Comparison of ENCODE assay signal across 9 mouse cellular contexts in the genomic region with DNA sequence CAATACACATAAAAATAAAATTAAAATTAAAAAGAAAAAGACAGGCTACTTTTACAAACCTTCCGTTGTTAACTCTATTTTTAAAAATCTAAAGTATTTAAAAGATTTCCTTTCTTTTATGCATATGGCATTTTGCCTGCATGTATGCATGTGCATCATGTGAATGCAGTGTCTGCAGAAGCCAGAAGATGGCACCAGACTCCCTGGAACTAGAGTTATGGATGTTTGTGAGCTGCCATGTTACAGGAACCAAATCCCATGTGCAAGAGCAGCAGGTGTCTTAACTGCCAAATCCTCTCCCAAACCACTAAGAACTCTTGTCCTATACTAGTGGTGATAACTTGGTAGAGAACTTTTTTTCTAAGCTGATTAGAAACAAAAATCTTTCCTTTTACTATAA.
A peak's percentile ranks its signal among the peaks of the same experiment; 100 is the strongest.
DNase-seq lines count a peak whose midpoint lies in the region; ATAC-seq and TF ChIP-seq lines count a peak whose summit lies in the region.
"Had no signal": no experiment of that assay in that cellular context is flagged by ENCODE, and none has a peak within 500 bp of the region (broad histone marks: within the 10 kb centered on the region; RNA-seq: fewer than 3 reads in every experiment).

No protein-coding gene starts in this region.

- no peaks in the 10 kb centered on the region for H3K36me3 ChIP-seq in kidney, embryonic 14.5 days (ENCODE audit: control insufficient read depth, insufficient read depth, low read length)
- no peaks in the 10 kb centered on the region for H3K36me3 ChIP-seq in E14TG2a.4 (ENCODE audit: insufficient read depth, low read length)
- H3K36me3 ChIP-seq in midbrain, postnatal 0 days (ENCODE audit: insufficient read depth, low read length) = no peaks in the 10 kb centered on the region
- H3K36me3 ChIP-seq: lung, embryonic 15.5 days had no signal

- no peak overlapping the region for H3K9ac ChIP-seq in kidney, embryonic 14.5 days (ENCODE audit: low read depth, low read length)
- H3K9ac ChIP-seq in midbrain, postnatal 0 days (replicated peaks; ENCODE audit: low read length, poor library complexity, severe bottlenecking) = no peak overlapping the region
- H3K9ac ChIP-seq: lung, embryonic 15.5 days had no signal

- peak; percentile 48 for TF ChIP-seq CTCF in E14TG2a.4 (conservative IDR thresholded peaks at IDR 0.05; ENCODE audit: low read length)
- peak; percentile 78 for TF ChIP-seq CTCF in midbrain, postnatal 0 days (IDR thresholded peaks at IDR 0.05)

- no peaks in the 10 kb centered on the region for H3K4me1 ChIP-seq in kidney, embryonic 14.5 days (ENCODE audit: control insufficient read depth, insufficient read depth, low read length)
- H3K4me1 ChIP-seq in E14TG2a.4 (replicated peaks; ENCODE audit: low read depth, low read length) = no peaks in the 10 kb centered on the region
- no peaks in the 10 kb centered on the region for H3K4me1 ChIP-seq in midbrain, postnatal 0 days (ENCODE audit: insufficient read depth, low read length)

- H3K27me3 ChIP-seq in kidney, embryonic 14.5 days (ENCODE audit: control insufficient read depth, insufficient read depth, low read length) = no peaks in the 10 kb centered on the region
- H3K27me3 ChIP-seq in E14TG2a.4 (ENCODE audit: insufficient read depth, low read length) = no peaks in the 10 kb centered on the region
- H3K27me3 ChIP-seq in midbrain, postnatal 0 days (ENCODE audit: insufficient read depth, low read length) = no peaks in the 10 kb centered on the region
- H3K27me3 ChIP-seq: lung, embryonic 15.5 days had no signal

- H3K4me3 ChIP-seq in kidney, embryonic 14.5 days (ENCODE audit: low read length) = no peak overlapping the region
- H3K4me3 ChIP-seq in E14TG2a.4 (replicated peaks; ENCODE audit: low read length) = no peak overlapping the region
- no peak overlapping the region for H3K4me3 ChIP-seq in midbrain, postnatal 0 days (ENCODE audit: low read depth, low read length)
- H3K4me3 ChIP-seq: lung, embryonic 15.5 days had no signal

- peak; percentile 63 for DNase-seq in kidney, adult 18-20 months
- peak; percentile 75 for DNase-seq in adrenal gland, postnatal 10 days
- peak; percentile 63 for DNase-seq in forelimb bud, embryonic 11.5 days (ENCODE audit: low read depth, low spot score)
- DNase-seq in layer of hippocampus, postnatal 10 days (ENCODE audit: low spot score in 2 of 2) = peak; percentile 37 to 58
- DNase-seq in midbrain, postnatal 0 days (ENCODE audit: low spot score) = peak; percentile 71
- no peak for DNase-seq in cerebellum, adult 9-10 months

- 56% methylated on average over 1 of the region's 1 CpGs for WGBS in kidney, embryonic 14.5 days
- 65% methylated on average over 1 of the region's 1 CpGs for WGBS in midbrain, postnatal 0 days

- no peak overlapping the region for H3K27ac ChIP-seq in kidney, embryonic 14.5 days (ENCODE audit: low read depth, low read length)
- no peak overlapping the region for H3K27ac ChIP-seq in midbrain, postnatal 0 days (ENCODE audit: low read depth, low read length)
- H3K27ac ChIP-seq: lung, embryonic 15.5 days had no signal

- ATAC-seq in kidney, embryonic 14.5 days (ENCODE audit: low FRiP score, low TSS enrichment) = no peak
- ATAC-seq in midbrain, postnatal 0 days (ENCODE audit: low FRiP score) = no peak

- H3K9me3 ChIP-seq in kidney, embryonic 14.5 days (ENCODE audit: control insufficient read depth, low read length) = no peaks in the 10 kb centered on the region
- H3K9me3 ChIP-seq in E14TG2a.4 (ENCODE audit: low read length) = 0 out of 2 replicates have a peak, but pooled peaks cover 4% of the 10 kb centered on the region
- H3K9me3 ChIP-seq in midbrain, postnatal 0 days (ENCODE audit: low read length) = no peaks in the 10 kb centered on the region
- H3K9me3 ChIP-seq: lung, embryonic 15.5 days had no signal

- H3K4me2 ChIP-seq in kidney, embryonic 14.5 days (replicated peaks; ENCODE audit: low read depth, low read length) = no peak overlapping the region
- no peak overlapping the region for H3K4me2 ChIP-seq in midbrain, postnatal 0 days (ENCODE audit: low read depth, low read length, poor library complexity, severe bottlenecking)
- H3K4me2 ChIP-seq: lung, embryonic 15.5 days had no signal
